Mouse (Mus musculus): ENCODE results near the gene Poldip3.

GRCm38 (mm10) chr15:83168311-83168710 lies 19.1 kb upstream of the Poldip3 start:
- TF ChIP-seq CTCF (IDR thresholded peaks at IDR 0.05; ENCODE audit: low read depth) = no peak
- no peak for TF ChIP-seq EP300 (optimal IDR thresholded peaks at IDR 0.05)

Data from stomach, postnatal 0 days (tissue).